Mouse (Mus musculus) CD4-positive, CD25-positive, alpha-beta regulatory T cell, adult 2 months (primary cell): ENCODE measurements at regions not wholly inside any gene's neighbourhood (a gene's known extent, or its start where the extent isn't known, plus 50 kb on each side); places are given as distances from the start of the nearest gene placed in this dataset.
A peak's percentile ranks its signal among the peaks of the same experiment; 100 is the strongest.
"Not testable (repeated sequence)": the region's sequence is repeated elsewhere in the genome, so short reads cannot be mapped to it uniquely, and the experiment has no call there.

Experiments
- DNase-seq: peaks from one replicate; pipeline ENCODE4 v3.0.0-alpha.2; 2012; ENCODE audit warnings: low read depth, low spot score

- DNase-seq: no peak
Observed at GRCm38 (mm10) chr2:166476953-166477352, 236.7 kb downstream of the Prex1 start.

- no peak for DNase-seq
Observed at GRCm38 (mm10) chr2:166475624-166476023, 238.0 kb downstream of the Prex1 start.

- DNase-seq: no peak
Observed at GRCm38 (mm10) chr2:166474601-166475000, 239.0 kb downstream of the Prex1 start.

GRCm38 (mm10) chr2:166471257-166471753 lies 242.3 kb downstream of the Prex1 start:
- DNase-seq: no peak

GRCm38 (mm10) chr2:166469046-166469593 lies 244.5 kb downstream of the Prex1 start:
- DNase-seq: peak; percentile 11

- peak; percentile 53 for DNase-seq
Observed at GRCm38 (mm10) chr2:166467137-166467536, 246.5 kb downstream of the Prex1 start.

- no peak for DNase-seq
Observed at GRCm38 (mm10) chr2:166465531-166465930, 248.1 kb downstream of the Prex1 start.

GRCm38 (mm10) chr2:166463539-166463938 lies 250.1 kb downstream of the Prex1 start:
- no peak for DNase-seq

- no peak for DNase-seq
Observed at GRCm38 (mm10) chr2:166461956-166462355, 251.7 kb downstream of the Prex1 start.

- no peak for DNase-seq
Observed at GRCm38 (mm10) chr2:166461103-166461502, 252.5 kb downstream of the Prex1 start.

GRCm38 (mm10) chr2:166459955-166460354 lies 253.7 kb downstream of the Prex1 start:
- DNase-seq: no peak

GRCm38 (mm10) chr2:166458953-166459352 lies 254.7 kb downstream of the Prex1 start:
- no peak for DNase-seq

- DNase-seq: peak; percentile 49
Observed at GRCm38 (mm10) chr2:166457381-166458172, 256.1 kb downstream of the Prex1 start.

- DNase-seq: not testable (repeated sequence)
Observed at GRCm38 (mm10) chr2:166454160-166454888, 259.3 kb downstream of the Prex1 start.

GRCm38 (mm10) chr2:166450964-166451363 lies 262.7 kb downstream of the Prex1 start:
- no peak for DNase-seq

GRCm38 (mm10) chr2:166450380-166450779 lies 263.3 kb downstream of the Prex1 start:
- DNase-seq: no peak

- DNase-seq: peak; percentile 41
Observed at GRCm38 (mm10) chr2:166448724-166449123, 264.9 kb downstream of the Prex1 start.

GRCm38 (mm10) chr2:166448161-166448560 lies 265.5 kb downstream of the Prex1 start:
- DNase-seq: no peak

- no peak for DNase-seq
Observed at GRCm38 (mm10) chr2:166446536-166446935, 267.1 kb downstream of the Prex1 start.

GRCm38 (mm10) chr2:166445824-166446223 lies 267.8 kb downstream of the Prex1 start:
- not testable (repeated sequence) for DNase-seq

- no peak for DNase-seq
Observed at GRCm38 (mm10) chr2:166442997-166443396, 270.6 kb downstream of the Prex1 start.
